Mouse (Mus musculus): ENCODE data around the gene Olfr109.

Olfr109 gene

DNA sequence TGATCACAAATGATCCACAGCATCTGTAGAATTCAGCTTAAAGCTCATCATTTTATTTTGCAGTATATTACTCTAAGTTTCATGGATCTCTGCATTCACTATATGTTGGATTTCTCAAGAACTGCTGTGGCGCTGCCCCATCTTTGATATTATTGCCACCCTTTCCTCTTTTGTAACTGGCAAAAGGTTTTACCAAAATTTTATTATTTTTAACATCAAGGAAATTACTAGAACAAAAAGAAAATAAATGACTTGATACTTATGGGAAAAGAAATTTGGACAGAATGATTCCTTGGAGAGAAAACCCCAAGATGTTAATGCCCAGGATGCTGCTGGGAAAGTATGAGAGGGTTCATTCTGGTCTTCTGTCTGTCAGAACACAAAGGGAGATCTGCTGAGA, at the start of gene Olfr109:
Gene Olfr109 (plus strand): TSS at position 301 of the 400 bp plus-strand sequence.
- DNase-seq (ENCODE audit: low spot score), result no peak

DNA sequence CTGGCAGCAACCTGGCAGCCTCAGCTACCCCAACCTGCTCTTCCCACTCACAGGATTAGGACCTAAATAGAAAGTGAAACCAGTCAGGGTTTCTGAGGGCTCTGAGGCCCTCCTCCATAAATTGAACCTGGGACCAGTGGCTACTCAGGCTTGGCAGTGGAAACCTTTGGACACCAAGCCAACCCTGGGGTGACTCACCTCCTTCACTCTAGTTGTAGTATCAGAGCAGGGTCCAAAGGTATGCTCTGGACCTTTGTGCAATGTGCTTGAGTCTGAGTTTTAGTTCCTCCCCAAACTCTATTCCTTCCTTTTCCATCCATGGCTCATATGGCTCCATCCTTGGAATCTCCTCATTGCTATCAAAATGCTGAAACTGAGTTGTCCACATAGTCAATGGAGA, 45.3 kb upstream of the Olfr109 start:
- DNase-seq (ENCODE audit: low spot score), result no peak

DNA sequence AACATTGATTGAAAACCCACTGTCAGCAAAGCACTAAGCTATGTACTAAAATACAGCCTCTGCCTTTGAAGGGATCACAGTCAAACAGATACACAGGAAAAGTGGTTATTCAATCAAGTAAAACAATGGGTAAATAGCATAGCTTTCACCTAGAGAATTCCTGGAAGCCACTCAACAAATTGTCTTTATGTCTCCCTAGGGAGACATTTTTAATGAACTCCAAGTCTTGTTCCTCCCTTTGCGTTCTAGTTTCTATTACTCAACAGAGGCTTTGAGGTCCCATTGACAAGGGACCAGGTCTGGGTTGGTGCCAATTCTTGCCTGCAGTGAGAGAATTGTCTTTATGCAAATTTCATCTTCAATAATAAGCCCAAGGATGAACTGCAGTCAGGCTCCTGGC, 13.5 kb upstream of the Olfr109 start, which contains the start of gene Olfr108:
Gene Olfr108 (plus strand): TSS at position 301 of the 400 bp plus-strand sequence.
- no peak for DNase-seq (ENCODE audit: low spot score)

DNA sequence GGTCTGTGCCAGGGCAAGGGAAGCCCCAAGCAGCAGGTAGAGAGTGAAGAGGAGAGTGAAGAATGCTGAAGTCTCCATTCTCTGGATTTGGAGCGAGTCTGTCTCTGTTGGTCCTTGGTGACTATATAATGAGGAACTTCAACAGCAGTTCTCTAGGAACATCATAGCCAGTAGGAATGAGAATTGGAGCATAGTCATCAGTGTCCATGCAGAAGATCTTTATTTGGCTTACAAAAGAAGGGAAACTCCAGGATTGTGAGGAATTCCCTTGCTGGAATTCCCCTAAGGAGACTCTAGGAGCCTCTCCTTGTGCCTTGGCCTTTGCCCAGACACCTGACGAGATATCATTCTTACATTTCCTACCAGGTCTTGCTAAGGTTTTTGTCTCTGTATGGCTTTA, 24.7 kb downstream of the Olfr109 start, which contains the start of gene H2-M2:
Gene H2-M2 (minus strand): TSS at position 101 of the 400 bp plus-strand sequence.
- no peak for DNase-seq (ENCODE audit: low spot score)

DNA sequence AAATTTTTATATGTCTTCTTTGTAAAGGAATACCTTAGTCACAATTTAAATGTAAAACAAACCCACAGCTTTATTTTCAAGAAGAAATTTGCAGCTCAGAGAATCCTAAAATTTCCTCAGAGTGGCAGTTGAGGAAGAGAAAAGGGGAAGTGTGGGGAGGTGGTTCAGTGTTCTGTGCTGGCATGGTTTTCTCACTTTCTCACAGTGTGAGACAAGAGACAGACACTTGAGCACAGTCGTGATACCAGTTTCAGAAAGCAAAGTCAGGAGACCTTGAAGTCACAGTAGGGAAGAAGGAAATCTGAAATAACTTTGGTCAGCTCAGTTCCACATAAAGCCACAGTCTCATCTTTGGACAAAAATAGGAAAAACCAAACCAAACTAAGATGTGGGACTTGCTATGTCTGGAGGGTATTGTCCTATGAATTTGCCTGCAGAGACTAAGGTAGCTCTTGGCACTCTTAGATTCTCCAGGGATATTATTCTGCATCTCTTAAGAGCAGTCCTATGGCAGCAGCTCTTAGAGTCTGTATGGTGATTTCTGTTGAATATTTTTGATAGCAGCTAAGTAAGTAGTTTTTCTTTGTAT, 33.3 kb downstream of the Olfr109 start, which contains the start of gene Olfr110:
Gene Olfr110 (plus strand): TSS at position 539 of the 589 bp plus-strand sequence.
- DNase-seq (ENCODE audit: low spot score), result no peak

DNA sequence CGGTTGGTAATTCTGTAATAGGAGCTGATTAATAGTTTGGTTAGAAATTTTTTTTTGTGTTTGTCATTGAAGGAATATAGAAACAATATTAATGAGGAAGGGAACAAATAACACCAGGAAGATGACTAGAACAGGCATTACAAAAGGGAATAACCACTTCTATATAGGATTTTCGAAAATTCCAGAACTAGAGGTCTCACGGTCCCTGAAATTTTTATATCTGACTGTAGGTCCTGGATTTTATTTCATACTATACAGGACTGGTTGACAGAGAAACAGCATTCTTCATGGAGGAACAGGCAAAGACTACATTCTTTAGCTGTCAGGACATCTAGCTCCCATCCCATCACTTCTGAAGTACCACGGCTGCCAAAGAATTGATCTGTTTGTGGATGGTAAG, 49.0 kb downstream of the Olfr109 start, which contains the start of gene Olfr111:
Gene Olfr111 (plus strand): TSS at position 301 of the 400 bp plus-strand sequence.
- DNase-seq (ENCODE audit: low spot score), result no peak

All from MN1 (cell line).